Mouse (Mus musculus) limb, embryonic 13.5 days (tissue): ENCODE data around the gene Hacd2. TPM values are rescaled to one million over a fixed set of nuclear protein-coding genes. Genes with fewer than 3 reads are reported as not detected.

Experiments
- ATAC-seq: fragments of 200-750 bp; cut with Nextera tagmentation; 2 replicates; pipeline ENCODE4 v1.8.0; 2017; ENCODE audit warnings: low read depth, moderate number of reproducible peaks, moderate TSS enrichment; ENCODE audit not compliant: low FRiP score
- H3K27ac ChIP-seq: fragments of 300-500 bp; sonication (generic); 2 replicates; pipeline ENCODE4 v1.5.1; 2015; ENCODE audit warnings: inconsistent platforms, mild to moderate bottlenecking, moderate library complexity
- H3K27me3 ChIP-seq: fragments of 300-500 bp; sonication (generic); 2 replicates; pipeline ENCODE4 v1.6.1; 2015; ENCODE audit warnings: mild to moderate bottlenecking, inconsistent platforms
- H3K36me3 ChIP-seq: fragments of 300-500 bp; sonication (generic); 2 replicates; pipeline ENCODE4 v1.6.1; 2015; ENCODE audit warnings: inconsistent platforms, mild to moderate bottlenecking, moderate library complexity
- H3K4me1 ChIP-seq: fragments of 300-500 bp; sonication (generic); 2 replicates; pipeline ENCODE4 v1.6.1; 2015; ENCODE audit warnings: inconsistent platforms
- H3K4me2 ChIP-seq: fragments of 300-500 bp; sonication (generic); replicated peaks from 2 replicates; pipeline ENCODE4 v1.6.1; 2015; ENCODE audit warnings: inconsistent platforms, mild to moderate bottlenecking, moderate library complexity
- H3K4me3 ChIP-seq: fragments of 300-500 bp; sonication (generic); 2 replicates; pipeline ENCODE4 v1.5.1; 2015; ENCODE audit warnings: moderate library complexity, mild to moderate bottlenecking, inconsistent platforms
- H3K9ac ChIP-seq: fragments of 300-500 bp; sonication (generic); 2 replicates; pipeline ENCODE4 v1.6.1; 2015; ENCODE audit warnings: mild to moderate bottlenecking, inconsistent platforms
- H3K9me3 ChIP-seq: fragments of 300-500 bp; sonication (generic); 2 replicates; pipeline ENCODE4 v1.6.1; 2016; ENCODE audit warnings: inconsistent platforms
- WGBS: fragments of 180-500 bp; shearing (Covaris S2); methylation state at CpG from one replicate; pipeline ENCODE4 v1.1.7; 2015; 5-methylcytosine and 5-hydroxymethylcytosine counted together
- polyA plus RNA-seq: library from polyadenylated mRNA; unstranded; fragments of >200 nt; fragmentation: Nextera tagmentation; extraction: Ambion mirVana; gene quantifications from 2 replicates; pipeline ENCODE4 v1.2.1, GENCODE M21; 2015

Hacd2 gene
- 79.2 and 83.5 TPM in 2 replicates for polyA plus RNA-seq

DNA sequence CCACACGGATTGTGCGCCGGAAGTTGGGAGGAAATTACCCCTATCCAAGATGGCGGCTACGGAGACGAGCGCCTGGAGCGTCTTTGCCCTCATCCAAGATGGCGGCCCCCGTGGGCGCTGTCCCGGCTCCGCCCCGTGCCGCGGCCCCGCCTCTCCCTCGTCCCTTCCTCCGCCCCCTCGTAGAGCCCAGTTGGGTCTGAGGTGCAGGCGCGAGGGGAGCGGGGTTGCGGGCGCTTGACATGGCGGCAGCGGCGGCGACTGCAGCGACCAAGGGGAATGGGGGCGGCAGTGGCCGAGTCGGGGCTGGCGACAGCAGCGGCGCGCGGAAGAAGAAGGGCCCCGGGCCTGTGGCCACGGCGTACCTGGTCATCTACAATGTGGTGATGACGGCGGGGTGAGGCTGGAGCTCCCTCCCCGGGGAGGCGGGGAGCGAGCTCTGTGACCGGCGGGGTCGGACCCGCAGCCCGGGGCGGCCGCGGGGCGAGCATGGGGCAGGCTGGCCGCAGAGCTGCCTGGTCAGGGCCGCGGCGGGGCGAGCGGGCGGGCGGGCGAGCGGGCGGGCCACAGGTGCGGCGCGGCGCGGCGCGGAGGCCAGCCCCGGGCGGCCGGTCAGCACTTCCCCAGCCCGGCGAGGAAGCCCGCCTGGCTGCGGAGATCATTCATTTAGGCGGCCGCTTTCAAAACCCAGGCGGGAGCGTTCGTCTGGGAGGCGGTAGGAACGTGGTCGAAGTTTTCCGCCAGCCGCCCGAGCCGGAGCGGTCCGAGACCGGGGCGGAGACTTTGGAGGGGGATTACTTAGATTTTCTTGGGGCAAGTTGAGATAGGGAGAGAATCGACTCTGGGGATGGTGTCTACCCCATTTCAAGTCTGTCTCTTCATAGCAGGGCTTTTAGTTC lies at the start of gene Hacd2:
TSS of gene Hacd2 (plus strand) at position 187 of the 896 bp plus-strand sequence.
- H3K4me3 ChIP-seq: peak within 1 kb of the TSS; percentile 89
- H3K9me3 ChIP-seq: no peaks in the 10 kb centered on the region; the same call in 1 of the 2 replicates
- H3K36me3 ChIP-seq: peaks cover 7% of the 10 kb centered on the region
- peaks cover 21% of the 10 kb centered on the region for H3K27me3 ChIP-seq
- peak; percentile 98 for ATAC-seq
- under 1% methylated on average over 83 of the region's 97 CpGs for WGBS
- peak within 1 kb of the TSS; percentile 86 for H3K9ac ChIP-seq
- peak within 1 kb of the TSS; percentile 78 for H3K27ac ChIP-seq
- peak within 1 kb of the TSS; percentile 70 for H3K4me2 ChIP-seq
- no peaks in the 10 kb centered on the region for H3K4me1 ChIP-seq

DNA sequence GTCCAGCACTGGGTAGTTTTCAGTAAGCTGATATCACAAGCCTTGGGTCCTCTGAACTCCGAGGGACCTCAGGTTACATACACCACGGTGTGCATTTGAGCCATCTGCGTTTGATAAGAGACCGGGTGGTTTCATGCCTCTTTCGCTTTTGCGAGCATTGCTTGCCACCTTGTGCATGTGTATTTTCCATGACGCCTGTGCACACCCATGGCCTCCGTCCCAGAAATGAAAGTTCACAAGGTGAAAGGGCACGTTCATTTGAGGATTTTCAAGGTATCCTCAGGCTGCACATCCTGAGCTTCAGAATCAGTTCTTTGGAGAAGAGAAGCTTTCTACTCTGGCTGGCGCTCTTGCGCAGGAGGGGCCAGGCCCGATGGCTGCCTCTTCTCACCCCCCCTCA lies 49.8 kb upstream of the Hacd2 start:
- no peak overlapping the region for H3K4me3 ChIP-seq
- H3K4me2 ChIP-seq: no peak overlapping the region
- 0 out of 2 replicates have a peak, but pooled peaks cover 14% of the 10 kb centered on the region for H3K27me3 ChIP-seq
- 54% methylated on average over 12 of the region's 12 CpGs for WGBS
- H3K9ac ChIP-seq: no peak overlapping the region
- 0 out of 2 replicates have a peak, but pooled peaks cover 3% of the 10 kb centered on the region for H3K4me1 ChIP-seq
- no peaks in the 10 kb centered on the region for H3K9me3 ChIP-seq
- no peak overlapping the region for H3K27ac ChIP-seq
- no peaks in the 10 kb centered on the region for H3K36me3 ChIP-seq
- no peak for ATAC-seq

DNA sequence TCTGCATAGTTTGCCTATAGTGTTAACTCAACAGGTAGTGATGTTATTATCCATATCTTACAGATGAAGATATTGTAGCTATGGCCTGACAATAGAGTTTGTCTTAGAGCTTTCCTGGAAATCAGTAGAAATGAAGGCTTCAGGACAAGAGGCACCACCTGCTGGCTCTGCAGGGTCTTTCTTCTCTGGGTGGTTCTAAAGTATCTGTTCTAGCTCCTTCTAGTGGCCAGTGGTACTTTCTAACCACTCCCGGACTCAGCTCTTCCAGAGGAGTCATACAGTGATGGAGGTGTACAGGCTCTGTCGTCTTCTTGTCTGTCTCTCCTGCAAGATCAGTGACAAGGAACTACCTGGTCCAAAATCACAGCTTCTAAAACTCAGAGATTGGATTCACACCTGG lies 46.7 kb upstream of the Hacd2 start:
- no peak for ATAC-seq
- 0 out of 2 replicates have a peak, but pooled peaks cover 6% of the 10 kb centered on the region for H3K27me3 ChIP-seq
- H3K36me3 ChIP-seq: no peaks in the 10 kb centered on the region
- H3K4me3 ChIP-seq: no peak overlapping the region
- H3K27ac ChIP-seq: no peak overlapping the region
- no peak overlapping the region for H3K9ac ChIP-seq
- H3K4me1 ChIP-seq: 0 out of 2 replicates have a peak, but pooled peaks cover 3% of the 10 kb centered on the region
- WGBS: 30% methylated on average over 2 of the region's 2 CpGs
- no peak overlapping the region for H3K4me2 ChIP-seq
- H3K9me3 ChIP-seq: no peaks in the 10 kb centered on the region

DNA sequence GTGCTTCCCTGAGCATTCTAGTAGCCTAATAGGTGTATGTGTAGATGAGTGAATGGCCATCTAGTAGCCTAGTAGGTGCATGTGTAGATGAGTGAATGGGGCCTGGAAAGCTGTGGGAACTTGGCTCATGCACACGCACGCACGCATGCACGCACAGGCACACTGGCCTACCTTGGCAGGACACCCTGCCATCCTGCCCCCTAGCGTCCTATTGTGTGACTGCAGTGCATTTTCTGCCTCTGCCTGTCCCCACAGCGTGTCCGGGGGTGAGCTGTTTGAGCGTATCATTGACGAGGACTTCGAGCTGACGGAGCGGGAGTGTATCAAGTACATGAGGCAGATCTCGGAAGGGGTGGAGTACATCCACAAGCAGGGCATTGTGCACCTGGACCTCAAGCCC lies 45.6 kb upstream of the Hacd2 start:
- H3K27ac ChIP-seq: no peak overlapping the region
- no peak overlapping the region for H3K4me3 ChIP-seq
- 0 out of 2 replicates have a peak, but pooled peaks cover 3% of the 10 kb centered on the region for H3K4me1 ChIP-seq
- ATAC-seq: no peak
- H3K27me3 ChIP-seq: no peaks in the 10 kb centered on the region
- 83% methylated on average over 13 of the region's 13 CpGs for WGBS
- H3K4me2 ChIP-seq: no peak overlapping the region
- no peaks in the 10 kb centered on the region for H3K9me3 ChIP-seq
- no peak overlapping the region for H3K9ac ChIP-seq
- H3K36me3 ChIP-seq: no peaks in the 10 kb centered on the region

DNA sequence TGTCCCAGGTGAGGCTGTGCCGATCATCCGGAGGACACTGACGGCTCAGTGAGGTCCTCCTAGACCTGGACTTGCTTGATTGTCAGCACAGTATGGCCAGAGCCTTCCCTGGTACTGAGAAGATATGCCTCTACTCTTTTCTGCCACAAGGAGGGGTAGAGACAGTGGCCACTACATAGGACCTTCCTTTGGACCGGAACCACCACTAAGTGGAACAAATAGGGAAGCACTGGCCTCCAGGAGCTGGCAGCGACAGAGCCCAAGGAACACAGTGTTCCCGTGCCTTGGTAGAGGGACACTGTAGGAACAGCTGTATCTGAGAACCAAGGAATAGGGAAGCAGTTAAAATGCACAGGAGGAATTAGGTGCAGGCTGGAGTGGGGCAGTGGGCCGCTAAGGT lies 44.2 kb upstream of the Hacd2 start:
- Histone ChIP-seq H3K9me3 (no peaks in the 10 kb centered on the region), H3K27me3 (peaks cover 4% of the 10 kb centered on the region; the same call in 1 of the 2 replicates), H3K36me3 (no peaks in the 10 kb centered on the region), H3K4me2 (no peak overlapping the region), H3K4me1 (0 out of 2 replicates have a peak, but pooled peaks cover 3% of the 10 kb centered on the region), H3K27ac (no peak overlapping the region), H3K9ac (no peak overlapping the region), H3K4me3 (no peak overlapping the region)
- ATAC-seq: no peak
- 90% methylated on average over 7 of the region's 7 CpGs for WGBS

DNA sequence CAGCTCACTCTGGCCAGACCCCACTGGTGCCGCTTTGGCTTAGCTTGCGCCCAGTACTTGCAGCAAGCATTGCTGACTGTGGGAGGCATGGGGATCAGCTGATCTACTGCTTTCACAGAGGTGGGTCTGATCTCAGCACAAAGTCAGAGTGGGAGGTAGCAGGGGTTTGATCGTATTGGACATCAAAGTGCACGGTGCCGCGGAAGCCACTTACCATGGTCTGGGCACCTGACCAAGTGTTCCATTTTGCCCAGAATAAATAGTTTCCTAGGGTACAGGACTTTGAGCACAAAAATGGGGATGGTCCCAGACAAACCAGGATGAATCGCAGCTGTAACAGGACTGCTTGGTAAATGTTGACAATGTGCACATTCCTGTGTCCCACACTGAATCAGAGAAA lies 41.2 kb upstream of the Hacd2 start:
- Histone ChIP-seq H3K4me3 (no peak overlapping the region), H3K9me3 (no peaks in the 10 kb centered on the region), H3K27me3 (peaks cover 4% of the 10 kb centered on the region; the same call in 1 of the 2 replicates), H3K27ac (no peak overlapping the region), H3K4me1 (no peaks in the 10 kb centered on the region), H3K36me3 (no peaks in the 10 kb centered on the region), H3K4me2 (no peak overlapping the region), H3K9ac (no peak overlapping the region)
- 86% methylated on average over 7 of the region's 7 CpGs for WGBS
- ATAC-seq: no peak

DNA sequence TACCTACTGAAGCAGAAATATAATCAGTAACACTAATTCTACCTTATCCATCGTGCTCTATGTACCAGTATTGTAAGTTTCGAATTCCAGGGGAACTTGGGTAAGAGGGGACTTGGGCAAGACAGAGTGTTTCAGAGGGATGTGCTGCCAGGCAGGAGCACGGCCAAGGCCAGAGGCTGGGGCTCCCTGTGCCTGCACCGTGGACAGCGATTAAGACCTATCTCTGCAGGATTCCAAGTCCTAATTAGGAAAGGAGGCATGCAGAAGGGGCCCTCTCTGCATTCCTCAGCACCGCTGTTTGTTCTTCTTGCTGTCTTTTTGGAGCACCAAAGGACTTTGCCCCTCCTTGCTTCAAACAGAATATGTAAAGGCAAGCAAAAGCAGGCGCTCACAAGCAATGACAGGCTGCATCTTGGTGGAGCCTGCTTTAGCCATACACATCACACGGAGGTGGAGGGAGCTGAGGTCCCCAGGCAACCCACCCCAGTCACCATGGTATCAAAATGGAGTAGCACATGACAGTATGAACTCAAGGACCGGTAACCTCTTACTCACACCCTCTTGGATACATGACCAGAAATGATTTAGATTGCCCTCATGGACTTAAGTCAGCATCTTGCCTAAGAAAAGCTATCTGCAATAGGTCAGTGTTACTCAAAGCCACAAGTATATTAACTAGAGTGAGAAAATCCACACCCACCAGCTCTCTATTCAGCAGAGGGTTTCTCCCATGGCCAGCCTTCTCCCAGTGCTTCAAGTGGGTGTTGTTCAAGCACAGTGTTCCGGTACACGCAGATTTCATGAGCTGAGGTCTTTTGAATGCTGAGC lies 37.8 kb upstream of the Hacd2 start:
- WGBS: 52% methylated on average over 11 of the region's 11 CpGs
- Histone ChIP-seq H3K9me3 (no peaks in the 10 kb centered on the region), H3K4me3 (no peak overlapping the region), H3K4me1 (no peaks in the 10 kb centered on the region), H3K36me3 (no peaks in the 10 kb centered on the region), H3K27me3 (peaks cover 4% of the 10 kb centered on the region; the same call in 1 of the 2 replicates), H3K4me2 (no peak overlapping the region), H3K9ac (no peak overlapping the region), H3K27ac (no peak overlapping the region; the same call in 1 of the 2 replicates)
- no peak for ATAC-seq

DNA sequence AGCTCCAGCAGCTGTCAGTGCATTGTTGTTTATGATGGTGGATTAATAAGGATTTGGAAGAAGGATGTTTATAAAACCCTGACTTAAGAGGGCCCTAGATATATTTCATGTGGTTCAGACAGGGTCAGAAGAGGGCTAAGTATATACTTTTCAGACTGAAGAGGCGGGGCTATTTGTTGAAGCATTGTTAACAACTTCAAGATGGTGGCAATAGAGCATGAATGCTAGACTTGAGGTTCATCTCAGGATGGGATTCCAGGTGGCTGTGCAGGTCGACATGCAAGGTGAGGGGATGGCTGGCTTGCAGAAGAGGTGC lies 37.2 kb upstream of the Hacd2 start:
- no peak overlapping the region for H3K4me3 ChIP-seq
- H3K4me1 ChIP-seq: no peaks in the 10 kb centered on the region
- no peaks in the 10 kb centered on the region for H3K36me3 ChIP-seq
- H3K27me3 ChIP-seq: peaks cover 4% of the 10 kb centered on the region; the same call in 1 of the 2 replicates
- ATAC-seq: no peak
- H3K9ac ChIP-seq: no peak overlapping the region
- WGBS: 69% methylated on average over 2 of the region's 2 CpGs
- no peaks in the 10 kb centered on the region for H3K9me3 ChIP-seq
- no peak overlapping the region for H3K27ac ChIP-seq
- H3K4me2 ChIP-seq: no peak overlapping the region

DNA sequence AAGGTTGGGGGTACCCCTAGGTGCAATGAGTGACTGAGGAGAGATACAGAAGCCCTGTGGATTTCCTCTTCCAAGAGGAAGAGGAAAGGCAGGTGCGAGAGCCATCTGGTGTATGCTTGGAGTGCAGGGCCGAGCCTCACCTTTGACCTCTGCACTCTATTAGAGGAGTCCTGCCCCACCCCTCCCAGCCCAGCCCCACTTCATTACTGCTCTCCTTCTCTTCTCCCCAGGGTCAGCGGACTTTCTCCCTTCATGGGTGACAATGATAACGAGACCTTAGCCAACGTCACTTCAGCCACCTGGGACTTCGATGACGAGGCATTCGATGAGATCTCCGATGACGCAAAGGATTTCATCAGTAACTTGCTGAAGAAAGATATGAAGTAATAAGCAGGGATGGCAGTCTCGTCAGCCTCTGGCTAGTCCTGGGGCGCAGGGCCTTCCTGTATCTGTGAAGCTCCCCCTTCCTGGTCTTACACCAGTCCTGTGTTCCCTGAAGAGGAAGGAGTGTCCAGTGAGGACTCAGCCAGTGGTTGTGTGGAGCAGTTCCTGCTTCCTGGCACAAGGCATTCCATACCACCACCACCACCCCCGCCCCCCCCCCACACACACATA lies 35.9 kb upstream of the Hacd2 start:
- no peak for ATAC-seq
- Histone ChIP-seq H3K27me3 (peaks cover 4% of the 10 kb centered on the region; the same call in 1 of the 2 replicates), H3K9me3 (no peaks in the 10 kb centered on the region), H3K27ac (no peak overlapping the region), H3K36me3 (no peaks in the 10 kb centered on the region), H3K4me2 (no peak overlapping the region), H3K4me1 (peaks cover 5% of the 10 kb centered on the region), H3K9ac (no peak overlapping the region), H3K4me3 (no peak overlapping the region)
- WGBS: 88% methylated on average over 13 of the region's 13 CpGs

DNA sequence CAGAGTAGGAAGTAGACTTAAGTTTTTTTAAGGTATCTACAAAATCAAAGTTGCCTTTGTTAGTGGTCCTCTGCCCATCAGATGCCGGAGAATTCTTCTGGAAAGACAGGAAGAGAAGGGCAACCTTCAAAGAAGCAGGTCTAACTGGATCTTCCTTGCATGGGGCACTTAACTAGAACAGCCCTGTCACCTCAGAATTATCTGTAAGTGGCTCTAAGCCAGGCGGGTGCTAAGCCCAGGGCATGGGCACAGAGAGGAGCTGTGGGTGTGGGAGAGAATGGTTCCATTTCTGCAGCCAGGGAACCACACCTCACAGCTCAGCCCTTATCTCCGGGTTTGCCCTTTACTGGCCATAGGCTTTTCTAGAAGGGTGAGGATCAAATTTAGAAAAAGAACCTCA lies 30.9 kb upstream of the Hacd2 start:
- no peak overlapping the region for H3K4me2 ChIP-seq
- no peak overlapping the region for H3K4me3 ChIP-seq
- ATAC-seq: no peak
- H3K9ac ChIP-seq: no peak overlapping the region
- WGBS: 67% methylated on average over 3 of the region's 3 CpGs
- H3K27ac ChIP-seq: no peak overlapping the region
- H3K9me3 ChIP-seq: no peaks in the 10 kb centered on the region
- H3K4me1 ChIP-seq: peaks cover 35% of the 10 kb centered on the region
- no peaks in the 10 kb centered on the region; the same call in 1 of the 2 replicates for H3K27me3 ChIP-seq
- H3K36me3 ChIP-seq: no peaks in the 10 kb centered on the region

DNA sequence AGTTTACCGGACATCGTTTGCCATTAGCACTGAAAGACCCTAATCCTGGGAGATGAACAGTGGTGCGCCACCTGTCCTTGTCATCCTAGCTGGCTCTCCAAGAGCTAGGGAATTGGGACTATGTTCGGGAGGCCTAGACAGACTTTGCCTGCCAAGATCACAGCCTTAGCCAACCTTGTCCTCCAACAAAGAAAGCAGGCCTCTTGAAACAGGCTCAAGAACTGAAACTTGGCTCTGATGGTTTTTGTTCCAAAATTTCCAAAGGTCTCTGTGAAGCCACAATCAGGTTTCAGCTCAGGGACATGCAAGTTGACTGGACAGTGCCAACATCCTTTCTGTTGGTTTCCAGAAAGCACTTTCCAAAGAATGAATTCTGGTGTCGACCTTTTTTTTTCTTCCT lies 29.4 kb upstream of the Hacd2 start:
- no peak overlapping the region for H3K9ac ChIP-seq
- no peaks in the 10 kb centered on the region for H3K9me3 ChIP-seq
- WGBS: 89% methylated on average over 5 of the region's 5 CpGs
- ATAC-seq: no peak
- no peaks in the 10 kb centered on the region for H3K36me3 ChIP-seq
- H3K27ac ChIP-seq: no peak overlapping the region
- no peaks in the 10 kb centered on the region; the same call in 1 of the 2 replicates for H3K27me3 ChIP-seq
- H3K4me2 ChIP-seq: no peak overlapping the region
- peaks cover 47% of the 10 kb centered on the region for H3K4me1 ChIP-seq
- H3K4me3 ChIP-seq: no peak overlapping the region
